Mouse (Mus musculus) MEL (cell line): ENCODE measurements around the gene Dcakd. TPM values are rescaled to one million over a fixed set of nuclear protein-coding genes. Genes with fewer than 3 reads are reported as not detected.

Experiments
- DNase-seq: peaks from one replicate; pipeline ENCODE4 v3.0.0; 2011; ENCODE audit warnings: low read depth, low spot score
- H3K27ac ChIP-seq: 2 replicates; pipeline ENCODE4 v1.5.1; 2012; ENCODE audit warnings: low read depth, mild to moderate bottlenecking, control low read depth, low read length, moderate library complexity; ENCODE audit not compliant: control insufficient read depth
- H3K27me3 ChIP-seq, 2 experiments: fragments of 150-350 bp in 1 of 2; sonication (generic) in 1 of 2; 2 replicates each; pipeline ENCODE4 v1.6.1; 2012; ENCODE audit warnings: low read length in 2 of 2, mild to moderate bottlenecking in 2 of 2, improper control_type of control experiment in 1 of 2, moderate library complexity in 1 of 2; ENCODE audit not compliant: insufficient read depth in 2 of 2, control insufficient read depth in 1 of 2
- H3K36me3 ChIP-seq, 2 experiments: 2 replicates each; pipeline ENCODE4 v1.6.1; 2012 to 2014; ENCODE audit warnings: low read length in 2 of 2, improper control_type of control experiment in 1 of 2, inconsistent platforms in 1 of 2, mild to moderate bottlenecking in 1 of 2; ENCODE audit not compliant: insufficient read depth in 2 of 2, control insufficient read depth in 1 of 2
- H3K4me1 ChIP-seq, 2 experiments: fragments of 150-350 bp in 1 of 2; sonication (generic) in 1 of 2; 2 replicates each; pipeline ENCODE4 v1.6.1; 2012; ENCODE audit warnings: low read length in 2 of 2, improper control_type of control experiment in 1 of 2, mild to moderate bottlenecking in 1 of 2; ENCODE audit not compliant: insufficient read depth in 2 of 2, control insufficient read depth in 1 of 2
- H3K4me3 ChIP-seq, 2 experiments: fragments of 150-350 bp in 1 of 2; sonication (generic) in 1 of 2; 2 replicates each; pipeline ENCODE4 v1.5.1; 2012; ENCODE audit warnings: low read depth in 2 of 2, low read length in 2 of 2, mild to moderate bottlenecking in 2 of 2, moderate library complexity in 2 of 2, control low read depth in 1 of 2, improper control_type of control experiment in 1 of 2; ENCODE audit not compliant: control insufficient read depth in 1 of 2, insufficient read depth in 1 of 2
- H3K79me2 ChIP-seq: 2 replicates; pipeline ENCODE4 v1.6.1; 2012; ENCODE audit warnings: mild to moderate bottlenecking, low read length, moderate library complexity; ENCODE audit not compliant: control insufficient read depth, poor library complexity, insufficient read depth
- H3K9ac ChIP-seq: 2 replicates; pipeline ENCODE4 v1.6.1; 2012; ENCODE audit warnings: low read depth, mild to moderate bottlenecking, control low read depth, low read length, moderate library complexity; ENCODE audit not compliant: control insufficient read depth, poor library complexity, severe bottlenecking
- H3K9me3 ChIP-seq: fragments of 150-350 bp; sonication (generic); replicated peaks from 2 replicates; pipeline ENCODE4 v1.6.1; 2012; ENCODE audit warnings: mild to moderate bottlenecking, low read length, improper control_type of control experiment, moderate library complexity; ENCODE audit not compliant: insufficient read depth
- BHLHE40 ChIP-seq: IDR thresholded peaks from 2 replicates; pipeline ENCODE4 v1.6.1; 2012; ENCODE audit warnings: low read depth, mild to moderate bottlenecking, inconsistent platforms, low read length, improper control_type of control experiment, borderline replicate concordance
- CTCF ChIP-seq, 3 experiments: IDR thresholded peaks in 2 of 3; conservative IDR thresholded peaks in 1 of 3; 2 replicates each; pipeline ENCODE4 v1.5.1; 2011 to 2012; ENCODE audit warnings: low read length in 3 of 3, low read depth in 2 of 3, mild to moderate bottlenecking in 2 of 3, improper control_type of control experiment in 1 of 3, inconsistent platforms in 1 of 3, mixed read lengths in 1 of 3, moderate library complexity in 1 of 3; ENCODE audit not compliant: control insufficient read depth in 1 of 3, insufficient read depth in 1 of 3, poor library complexity in 1 of 3, severe bottlenecking in 1 of 3
- E2F4 ChIP-seq: IDR thresholded peaks from 2 replicates; pipeline ENCODE4 v1.6.1; 2011; ENCODE audit warnings: low read depth, low read length, improper control_type of control experiment, borderline replicate concordance
- EP300 ChIP-seq, 2 experiments: IDR thresholded peaks; 2 replicates each; pipeline ENCODE4 v1.6.1; 2011; ENCODE audit warnings: improper control_type of control experiment in 2 of 2, low read length in 2 of 2, low read depth in 1 of 2, mild to moderate bottlenecking in 1 of 2
- ETS1 ChIP-seq: IDR thresholded peaks from 2 replicates; pipeline ENCODE4 v1.6.1; 2012; ENCODE audit warnings: low read depth, mild to moderate bottlenecking, inconsistent platforms, low read length, improper control_type of control experiment, moderate library complexity
- GABPA ChIP-seq: IDR thresholded peaks from 2 replicates; pipeline ENCODE4 v1.6.1; 2012; ENCODE audit warnings: low read depth, mild to moderate bottlenecking, inconsistent platforms, low read length, improper control_type of control experiment, moderate library complexity
- MYB ChIP-seq: IDR thresholded peaks from 2 replicates; pipeline ENCODE4 v1.6.1; 2011; ENCODE audit warnings: mild to moderate bottlenecking, low read depth, low read length, improper control_type of control experiment
- NELFE ChIP-seq: IDR thresholded peaks from 2 replicates; pipeline ENCODE4 v1.6.1; 2011; ENCODE audit warnings: low read depth, low read length, improper control_type of control experiment
- POLR2A ChIP-seq, 2 experiments: IDR thresholded peaks; 2 replicates each; pipeline ENCODE4 v1.6.1; 2011 to 2012; ENCODE audit warnings: low read length in 2 of 2, mild to moderate bottlenecking in 2 of 2, control low read depth in 1 of 2, improper control_type of control experiment in 1 of 2, low read depth in 1 of 2, moderate library complexity in 1 of 2; ENCODE audit not compliant: control insufficient read depth in 1 of 2, insufficient read depth in 1 of 2, poor library complexity in 1 of 2
- POLR2AphosphoS2 ChIP-seq: IDR thresholded peaks from 2 replicates; pipeline ENCODE4 v1.6.1; 2011; ENCODE audit warnings: low read length, improper control_type of control experiment
- RAD21 ChIP-seq: IDR thresholded peaks from 2 replicates; pipeline ENCODE4 v1.6.1; 2011; ENCODE audit warnings: mild to moderate bottlenecking, low read depth, low read length, improper control_type of control experiment
- RCOR1 ChIP-seq: IDR thresholded peaks from 2 replicates; pipeline ENCODE4 v1.6.1; 2012; ENCODE audit warnings: low read depth, mild to moderate bottlenecking, inconsistent platforms, low read length, improper control_type of control experiment
- SMC3 ChIP-seq: IDR thresholded peaks from 2 replicates; pipeline ENCODE4 v1.6.1; 2011; ENCODE audit warnings: low read depth, low read length, improper control_type of control experiment
- TBP ChIP-seq: IDR thresholded peaks from 2 replicates; pipeline ENCODE4 v1.8.0; 2011; ENCODE audit warnings: low read depth, low read length, improper control_type of control experiment
- ZNF384 ChIP-seq: IDR thresholded peaks from 2 replicates; pipeline ENCODE4 v1.6.1; 2012; ENCODE audit warnings: low read depth, mild to moderate bottlenecking, inconsistent platforms, low read length, improper control_type of control experiment
- polyA plus RNA-seq, 2 experiments: library from polyadenylated mRNA; stranded (reverse) in 1 of 2; unstranded in 1 of 2; fragments of >175 nt in 1 of 2; fragments of >200 nt in 1 of 2; gene quantifications; 2 replicates each; pipeline versions ENCODE4 v1.2.1 to v1.2.4; 2012; ENCODE audit warnings: low replicate concordance in 2 of 2, low read depth in 1 of 2; ENCODE audit not compliant: insufficient read length in 2 of 2, insufficient read depth in 1 of 2, missing spikeins in 1 of 2
- total RNA-seq: library from RNA; depleted of rRNA; stranded (reverse); fragments of 300-350 nt; gene quantifications from 2 replicates; pipeline ENCODE4 v1.2.3, GENCODE M21; 2012

Dcakd gene
- total and polyA plus RNA-seq, 3 experiments, result 15.6 to 112 (median 82.3) TPM

DNA sequence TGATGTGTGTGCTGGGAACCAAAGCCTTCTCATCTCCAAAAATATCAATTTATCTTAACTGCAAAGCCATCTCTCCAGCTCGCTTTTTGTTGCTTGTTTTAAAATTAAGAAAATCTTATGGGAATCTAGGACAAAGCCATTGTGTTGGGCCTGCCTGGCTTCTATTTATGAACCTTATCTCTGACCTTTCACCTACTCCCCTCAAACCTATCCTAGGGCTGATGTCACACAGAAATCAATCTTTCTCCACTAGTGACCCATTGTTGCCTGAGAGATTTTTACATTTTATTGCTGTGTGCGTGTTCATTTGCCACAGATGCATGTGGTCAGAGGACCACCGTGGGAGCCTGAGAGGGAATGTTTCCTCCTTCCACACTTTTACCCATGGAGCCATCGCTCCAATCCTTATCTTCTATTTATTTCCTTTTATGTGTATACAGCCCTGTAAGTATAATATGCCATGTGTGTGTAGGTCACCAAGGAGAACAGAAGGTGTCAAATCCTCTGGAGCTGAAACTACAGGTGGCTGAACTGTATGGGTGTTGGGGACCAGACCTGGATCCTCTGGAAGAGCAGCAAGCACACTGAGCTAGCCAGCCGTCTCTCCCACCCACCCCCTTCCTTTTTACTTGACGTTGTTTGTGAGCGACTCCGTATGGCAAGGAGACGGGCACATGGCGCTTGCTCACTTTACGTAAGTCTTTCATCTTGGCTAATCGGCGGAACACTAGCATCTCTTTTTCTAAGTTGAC is 17.5 kb downstream of the Dcakd start:
- H3K27ac ChIP-seq, result no peak overlapping the region
- peaks cover 0 to 3% of the 10 kb centered on the region in 2 experiments; a peak in 1 of 4 replicates for H3K36me3 ChIP-seq
- no peak overlapping the region for H3K9ac ChIP-seq
- no peaks in the 10 kb centered on the region for H3K9me3 ChIP-seq
- H3K4me1 ChIP-seq, result no peaks in the 10 kb centered on the region; a peak in 1 of 4 replicates
- DNase-seq, result no peak
- peaks cover 3% of the 10 kb centered on the region for H3K79me2 ChIP-seq
- H3K27me3 ChIP-seq, result no peaks in the 10 kb centered on the region
- H3K4me3 ChIP-seq, result no peak overlapping the region
- TF ChIP-seq ETS1, result no peak
- TF ChIP-seq RAD21, result no peak
- no peak for TF ChIP-seq RCOR1
- no peak for TF ChIP-seq E2F4

DNA sequence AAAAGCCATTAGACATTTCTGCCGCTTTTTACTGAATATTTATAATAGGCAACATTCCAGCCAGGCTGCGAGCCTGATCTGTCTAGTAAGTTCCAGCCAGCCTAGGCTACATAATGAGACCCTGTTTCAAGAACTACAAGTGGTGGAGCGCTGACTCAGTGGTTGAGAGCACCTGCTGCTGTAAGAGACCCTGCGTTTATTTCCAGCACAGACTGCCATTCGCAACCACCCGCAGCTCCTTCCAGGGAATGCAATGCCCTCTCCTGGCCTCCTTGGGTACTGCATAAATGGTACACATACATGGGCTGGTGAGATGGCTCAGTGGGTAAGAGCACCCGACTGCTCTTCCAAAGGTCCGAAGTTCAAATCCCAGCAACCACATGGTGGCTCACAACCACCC is 18.9 kb downstream of the Dcakd start:
- Histone ChIP-seq H3K4me1 (peaks cover 0 to 3% of the 10 kb centered on the region in 2 experiments; a peak in 1 of 4 replicates), H3K79me2 (no peaks in the 10 kb centered on the region), H3K9ac (no peak overlapping the region), H3K27me3 (no peaks in the 10 kb centered on the region), H3K27ac (no peak overlapping the region), H3K36me3 (peaks cover 0 to 3% of the 10 kb centered on the region in 2 experiments; a peak in 1 of 4 replicates), H3K4me3 (no peak overlapping the region), H3K9me3 (no peaks in the 10 kb centered on the region)
- peak; percentile 80 for DNase-seq
- TF ChIP-seq BHLHE40 (no peak), GABPA (no peak), CTCF (IDR thresholded peaks at IDR 0.05 in 2 of 3, conservative IDR thresholded peaks at IDR 0.05 in 1 of 3; ENCODE audit: control insufficient read depth in 1 of 3, insufficient read depth in 1 of 3, low read depth in 2 of 3, low read length in 3 of 3, poor library complexity in 1 of 3, severe bottlenecking in 1 of 3) (peak; percentile 53 to 71 (median 62)), TBP (no peak), RAD21 (peak; percentile 45), MYB (no peak), EP300 (IDR thresholded peaks at IDR 0.05; ENCODE audit: low read depth in 1 of 2, low read length in 2 of 2) (no peak), POLR2AphosphoS2 (no peak), POLR2A (IDR thresholded peaks at IDR 0.05; ENCODE audit: control insufficient read depth in 1 of 2, insufficient read depth in 1 of 2, low read depth in 1 of 2, low read length in 2 of 2, poor library complexity in 1 of 2) (no peak), SMC3 (peak; percentile 52), NELFE (no peak), ZNF384 (no peak)
